Mouse (Mus musculus) neural tube, embryonic 15.5 days (tissue): ENCODE measurements around the gene Fkbp14. TPM values are rescaled to one million over a fixed set of nuclear protein-coding genes. Genes with fewer than 3 reads are reported as not detected.

Source experiments
- ATAC-seq: fragments of 200-750 bp; cut with Nextera tagmentation; 2 replicates; pipeline ENCODE4 v1.8.0; 2017; ENCODE audit warnings: mild to moderate bottlenecking, moderate TSS enrichment, moderate library complexity; ENCODE audit not compliant: low FRiP score
- H3K27ac ChIP-seq: fragments of 300-500 bp; sonication (generic); replicated peaks from 2 replicates; pipeline ENCODE4 v1.5.1; 2015; ENCODE audit warnings: mild to moderate bottlenecking, inconsistent platforms
- H3K27me3 ChIP-seq: fragments of 300-500 bp; sonication (generic); replicated peaks from 2 replicates; pipeline ENCODE4 v1.6.1; 2015; ENCODE audit warnings: inconsistent platforms
- H3K36me3 ChIP-seq: fragments of 300-500 bp; sonication (generic); 2 replicates; pipeline ENCODE4 v1.6.1; 2015; ENCODE audit warnings: inconsistent platforms
- H3K4me1 ChIP-seq: fragments of 300-500 bp; sonication (generic); 2 replicates; pipeline ENCODE4 v1.6.1; 2015; ENCODE audit warnings: inconsistent platforms
- H3K4me2 ChIP-seq: fragments of 300-500 bp; sonication (generic); 2 replicates; pipeline ENCODE4 v1.6.1; 2015; ENCODE audit warnings: inconsistent platforms, mild to moderate bottlenecking, moderate library complexity
- H3K4me3 ChIP-seq: fragments of 300-500 bp; sonication (generic); replicated peaks from 2 replicates; pipeline ENCODE4 v1.5.1; 2015; ENCODE audit warnings: mild to moderate bottlenecking, inconsistent platforms
- H3K9ac ChIP-seq: fragments of 300-500 bp; sonication (generic); replicated peaks from 2 replicates; pipeline ENCODE4 v1.6.1; 2015; ENCODE audit warnings: mild to moderate bottlenecking, inconsistent platforms
- H3K9me3 ChIP-seq: fragments of 300-500 bp; sonication (generic); replicated peaks from 2 replicates; pipeline ENCODE4 v1.6.1; 2016; ENCODE audit warnings: inconsistent platforms
- WGBS: fragments of 180-500 bp; shearing (Covaris S2); methylation state at CpG from one replicate; pipeline ENCODE4 v1.1.7; 2015; ENCODE audit warnings: mixed read lengths; 5-methylcytosine and 5-hydroxymethylcytosine counted together
- polyA plus RNA-seq: library from polyadenylated mRNA; unstranded; fragments of >200 nt; fragmentation: Nextera tagmentation; extraction: Ambion mirVana; gene quantifications from 2 replicates; pipeline ENCODE4 v1.2.1, GENCODE M21; 2015

Fkbp14 gene
- polyA plus RNA-seq, 1 experiment from 2014 or later: 12.5 TPM

DNA sequence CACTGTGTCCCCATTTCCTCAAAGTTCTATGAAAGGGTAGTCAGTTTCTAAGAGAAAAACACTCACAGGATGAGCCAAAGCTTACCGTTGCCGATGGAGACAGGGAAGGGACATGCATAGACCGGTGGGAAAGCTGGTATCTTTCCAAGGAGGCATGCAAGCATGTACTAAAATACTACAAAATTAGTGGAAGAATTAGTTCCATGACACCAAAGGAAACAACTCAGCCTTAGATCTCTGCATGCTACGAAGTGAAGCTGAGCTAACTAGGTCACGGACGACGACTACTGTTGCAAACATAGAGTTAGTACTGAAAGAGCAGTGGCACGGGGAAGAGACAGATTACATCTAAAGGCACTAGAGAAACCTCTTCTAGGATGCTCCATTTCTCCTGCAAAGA is 10.2 kb downstream of the Fkbp14 start:
- Histone ChIP-seq H3K4me2 (no peak overlapping the region), H3K27me3 (no peaks in the 10 kb centered on the region), H3K9me3 (no peaks in the 10 kb centered on the region), H3K9ac (no peak overlapping the region), H3K36me3 (no peaks in the 10 kb centered on the region), H3K4me1 (peaks cover 9% of the 10 kb centered on the region; the same call in 1 of the 2 replicates), H3K4me3 (no peak overlapping the region), H3K27ac (no peak overlapping the region)
- ATAC-seq: no peak
- 66% methylated on average over 8 of the region's 8 CpGs for WGBS

DNA sequence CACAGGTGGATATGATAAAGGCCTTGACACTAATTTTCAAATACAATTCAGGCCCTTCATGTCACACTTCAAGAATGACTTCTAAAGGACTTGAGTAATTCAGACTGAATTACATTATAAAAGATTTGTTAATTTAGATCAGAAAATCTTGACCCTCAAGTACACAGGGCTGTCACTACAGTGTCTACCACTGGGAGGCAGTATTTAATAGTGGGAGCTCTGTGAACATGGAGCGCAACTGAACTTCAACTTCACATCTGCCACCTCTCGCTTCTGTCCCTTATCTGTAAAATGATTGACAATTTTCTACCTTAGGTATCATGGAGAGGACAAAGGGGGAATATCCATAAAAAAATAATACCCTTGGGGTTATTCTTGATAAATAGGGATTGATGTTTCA is 10.9 kb downstream of the Fkbp14 start:
- no peak overlapping the region for H3K27ac ChIP-seq
- H3K9ac ChIP-seq: no peak overlapping the region
- peaks cover 2% of the 10 kb centered on the region; the same call in 1 of the 2 replicates for H3K4me1 ChIP-seq
- H3K9me3 ChIP-seq: no peaks in the 10 kb centered on the region
- no peak overlapping the region for H3K4me3 ChIP-seq
- no peaks in the 10 kb centered on the region for H3K27me3 ChIP-seq
- H3K4me2 ChIP-seq: no peak overlapping the region
- 24% methylated on average over 2 of the region's 2 CpGs for WGBS
- H3K36me3 ChIP-seq: no peaks in the 10 kb centered on the region
- ATAC-seq: no peak

DNA sequence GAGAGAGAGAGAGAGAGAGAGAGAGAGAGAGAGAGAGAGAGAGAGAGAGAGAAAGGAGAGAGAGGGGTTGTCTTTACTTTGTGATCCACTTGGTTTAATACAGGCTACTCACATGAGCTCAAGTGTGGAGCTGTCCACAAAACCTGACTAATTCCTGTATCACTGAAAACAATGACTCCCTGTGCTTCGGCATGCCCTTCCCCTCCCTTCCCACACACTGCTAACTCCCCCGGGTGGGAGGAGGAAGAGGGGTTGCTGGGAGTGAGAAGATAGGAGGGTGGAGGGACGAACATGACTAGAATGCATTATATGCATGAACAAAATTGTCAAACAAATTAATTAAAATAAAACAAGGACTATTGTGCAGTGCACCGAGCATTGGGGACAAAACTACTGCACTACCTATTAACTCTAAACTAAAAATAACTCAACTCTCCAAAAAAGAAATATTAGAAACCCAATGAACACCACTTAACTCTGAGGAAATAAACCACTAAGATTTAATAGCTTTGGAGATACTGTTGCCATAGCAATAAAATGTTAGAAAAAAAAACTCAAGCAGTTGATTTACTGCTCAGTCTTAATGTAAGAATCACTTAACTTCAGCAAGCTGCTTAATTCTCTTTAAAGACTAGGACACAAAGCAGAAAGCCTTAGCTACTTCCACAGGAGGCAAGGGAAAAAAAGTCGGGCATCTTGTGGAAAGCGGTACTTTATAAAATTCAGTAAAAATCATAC is 23.7 kb downstream of the Fkbp14 start:
- H3K9ac ChIP-seq: no peak overlapping the region
- no peaks in the 10 kb centered on the region for H3K27me3 ChIP-seq
- no peaks in the 10 kb centered on the region for H3K9me3 ChIP-seq
- H3K4me3 ChIP-seq: no peak overlapping the region
- peaks cover 26% of the 10 kb centered on the region for H3K4me1 ChIP-seq
- H3K36me3 ChIP-seq: no peaks in the 10 kb centered on the region
- WGBS: 8% methylated on average over 6 of the region's 6 CpGs
- peak; percentile 52; the same call in 1 of the 2 replicates for ATAC-seq
- no peak overlapping the region for H3K27ac ChIP-seq
- peak overlapping the region; percentile 19; the same call in 1 of the 2 replicates for H3K4me2 ChIP-seq

DNA sequence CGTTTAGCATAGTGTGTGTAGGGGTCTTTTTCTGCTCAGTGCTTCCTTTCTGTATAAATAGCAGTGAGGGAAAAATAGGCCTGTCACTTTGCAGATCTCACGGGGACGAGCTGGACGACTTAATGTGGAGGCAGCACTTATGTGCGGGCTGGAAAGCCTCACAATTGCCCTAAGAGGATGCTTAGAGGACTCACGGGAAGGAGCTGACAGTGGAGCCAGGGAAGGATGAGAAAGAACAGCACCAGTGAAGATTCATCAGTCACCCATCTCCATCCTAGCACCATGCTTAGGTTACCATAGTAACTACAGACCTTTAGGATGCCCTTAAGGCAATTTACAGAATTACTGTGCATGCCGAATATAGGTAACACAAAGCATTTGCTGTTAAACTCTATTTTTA is 27.3 kb downstream of the Fkbp14 start:
- Histone ChIP-seq H3K9me3 (no peaks in the 10 kb centered on the region), H3K27me3 (no peaks in the 10 kb centered on the region), H3K36me3 (no peaks in the 10 kb centered on the region), H3K9ac (no peak overlapping the region), H3K27ac (peak overlapping the region; percentile 37; the same call in 1 of the 2 replicates), H3K4me2 (peak overlapping the region; percentile 23), H3K4me3 (no peak overlapping the region), H3K4me1 (peaks cover 44% of the 10 kb centered on the region)
- no peak for ATAC-seq
- WGBS: 8% methylated on average over 7 of the region's 7 CpGs

DNA sequence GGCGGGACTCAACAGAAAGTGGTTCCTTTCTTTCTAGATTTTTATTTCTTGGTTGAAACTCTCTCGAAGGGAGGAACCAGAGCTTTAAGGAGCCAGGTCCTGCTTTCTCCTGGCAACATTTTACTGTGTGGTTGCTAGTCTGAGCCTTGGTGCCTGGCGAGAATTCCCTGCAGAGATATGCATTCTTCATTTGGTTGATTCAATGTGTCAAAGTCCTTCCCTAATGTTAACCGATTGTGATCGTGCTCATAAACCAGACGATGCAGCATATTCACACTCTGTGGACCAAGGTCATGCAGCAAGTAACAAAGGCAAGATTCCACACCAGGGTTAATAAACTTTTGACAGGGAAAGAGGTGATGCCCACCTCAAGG is 30.6 kb downstream of the Fkbp14 start:
- WGBS: 4% methylated on average over 6 of the region's 6 CpGs
- Histone ChIP-seq H3K36me3 (no peaks in the 10 kb centered on the region), H3K9me3 (no peaks in the 10 kb centered on the region), H3K27ac (peak overlapping the region; percentile 93), H3K9ac (peak overlapping the region; percentile 87), H3K4me1 (peaks cover 59% of the 10 kb centered on the region), H3K27me3 (no peaks in the 10 kb centered on the region), H3K4me2 (peak overlapping the region; percentile 76), H3K4me3 (peak overlapping the region; percentile 64)
- ATAC-seq: peak; percentile 7; the same call in 1 of the 2 replicates

DNA sequence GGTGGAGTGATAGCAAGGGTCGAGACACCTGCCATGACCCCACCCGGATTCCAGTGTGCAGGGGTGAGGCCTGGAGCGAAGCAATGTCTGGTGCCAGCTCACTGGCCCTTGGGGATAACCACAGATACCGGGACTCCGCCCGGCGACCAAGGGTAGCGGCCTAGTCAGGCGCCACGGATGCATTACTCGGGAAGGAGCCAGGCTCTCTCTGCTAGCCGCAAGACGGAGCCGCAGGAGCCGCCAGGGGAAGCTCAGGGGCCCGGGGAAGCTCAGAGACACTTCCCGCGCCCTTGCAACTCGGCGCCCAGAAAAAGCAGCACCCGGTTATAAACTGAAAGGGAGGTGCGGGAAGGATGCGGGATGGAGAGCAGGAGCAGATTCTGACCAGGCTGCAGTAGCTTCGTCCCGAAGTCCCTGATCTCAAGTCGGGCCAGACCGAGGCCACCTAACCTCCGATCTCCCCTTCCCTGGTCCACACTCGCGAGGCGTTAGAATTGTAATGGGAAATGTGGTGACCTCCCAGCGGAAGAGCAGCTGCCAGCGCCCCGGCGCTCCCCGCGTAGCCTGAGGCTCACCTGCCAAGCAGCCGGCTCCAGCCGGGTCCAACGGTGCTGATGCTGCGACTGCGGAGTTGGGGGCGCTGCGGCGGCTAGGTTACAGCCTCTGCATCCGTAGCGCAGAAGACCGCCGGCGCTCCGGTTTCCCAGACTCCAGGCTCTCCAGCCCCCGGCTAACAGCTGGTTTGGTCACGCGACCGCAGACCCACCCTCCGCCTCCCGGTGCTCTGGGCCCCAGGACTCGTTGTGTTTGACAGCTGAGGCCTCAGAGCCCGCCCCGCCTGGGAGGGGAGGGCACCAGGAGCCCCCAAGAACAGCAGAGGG is 31.2 kb downstream of the Fkbp14 start, which contains the start of gene Scrn1:
Gene Scrn1 (minus strand): TSS at position 825 of the 881 bp plus-strand sequence.
- no peaks in the 10 kb centered on the region for H3K36me3 ChIP-seq
- H3K4me2 ChIP-seq: peak within 1 kb of the TSS; percentile 76
- peaks cover 59% of the 10 kb centered on the region for H3K4me1 ChIP-seq
- ATAC-seq: peak; percentile 86
- no peaks in the 10 kb centered on the region for H3K27me3 ChIP-seq
- WGBS: under 1% methylated on average over 60 of the region's 60 CpGs
- H3K9me3 ChIP-seq: no peaks in the 10 kb centered on the region
- H3K27ac ChIP-seq: peak within 1 kb of the TSS; percentile 93
- peak within 1 kb of the TSS; percentile 64 for H3K4me3 ChIP-seq
- peak within 1 kb of the TSS; percentile 87 for H3K9ac ChIP-seq

DNA sequence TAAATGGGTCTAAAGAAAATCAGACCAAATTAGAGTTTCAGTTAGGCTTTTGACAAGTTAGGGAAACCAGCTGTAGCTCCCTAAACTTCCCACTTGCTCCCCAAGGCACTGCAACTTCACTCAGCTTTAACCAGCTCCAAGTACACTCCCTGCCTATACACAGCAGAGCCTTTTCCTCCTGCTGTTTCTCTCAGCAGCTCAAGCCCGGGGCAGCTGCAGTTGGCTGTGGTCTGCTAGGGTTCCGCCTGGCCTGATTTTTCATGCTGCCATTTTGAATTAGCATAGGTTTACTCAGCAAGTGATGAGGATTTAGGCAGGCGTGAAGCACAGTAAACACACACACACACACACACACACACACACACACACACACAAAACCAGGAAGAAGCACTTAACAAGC is 32.1 kb downstream of the Fkbp14 start:
- Histone ChIP-seq H3K9ac (peak overlapping the region; percentile 87), H3K4me1 (peaks cover 62% of the 10 kb centered on the region), H3K9me3 (no peaks in the 10 kb centered on the region), H3K27me3 (no peaks in the 10 kb centered on the region), H3K4me3 (peak overlapping the region; percentile 64), H3K4me2 (peak overlapping the region; percentile 76), H3K27ac (peak overlapping the region; percentile 93), H3K36me3 (no peaks in the 10 kb centered on the region)
- whole genome bisulfite sequencing: 6% methylated on average over 3 of the region's 3 CpGs
- ATAC-seq: peak; percentile 14; the same call in 1 of the 2 replicates

DNA sequence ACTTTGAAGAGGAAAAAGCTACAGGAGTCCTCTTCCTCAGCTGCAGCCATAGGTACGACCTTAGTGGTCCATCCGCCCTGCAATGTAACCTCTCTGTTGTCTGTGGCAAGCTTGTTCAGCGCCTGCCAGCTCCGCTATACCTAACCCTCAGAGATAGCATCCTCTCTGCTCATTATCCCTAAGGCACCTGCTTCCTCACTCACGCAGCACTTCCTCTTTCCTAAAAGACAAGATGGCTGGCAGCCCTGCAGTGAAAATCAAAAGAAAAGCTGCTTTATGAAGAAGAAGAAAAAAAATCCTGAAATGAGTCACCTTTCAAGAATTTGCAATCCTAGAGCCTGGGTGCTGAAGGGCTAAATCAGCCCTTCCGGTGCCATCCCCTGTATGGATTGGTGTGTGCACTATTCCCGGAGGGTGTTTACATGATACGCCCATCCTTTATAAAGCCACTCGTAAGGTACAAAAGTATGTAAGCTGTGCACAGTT is 32.6 kb downstream of the Fkbp14 start:
- Histone ChIP-seq H3K4me2 (peak overlapping the region; percentile 76), H3K4me1 (peaks cover 63% of the 10 kb centered on the region), H3K36me3 (no peaks in the 10 kb centered on the region), H3K9ac (peak overlapping the region; percentile 87), H3K4me3 (peak overlapping the region; percentile 64), H3K27ac (peak overlapping the region; percentile 93), H3K9me3 (no peaks in the 10 kb centered on the region), H3K27me3 (no peaks in the 10 kb centered on the region)
- no peak for ATAC-seq
- 49% methylated on average over 9 of the region's 9 CpGs for WGBS

DNA sequence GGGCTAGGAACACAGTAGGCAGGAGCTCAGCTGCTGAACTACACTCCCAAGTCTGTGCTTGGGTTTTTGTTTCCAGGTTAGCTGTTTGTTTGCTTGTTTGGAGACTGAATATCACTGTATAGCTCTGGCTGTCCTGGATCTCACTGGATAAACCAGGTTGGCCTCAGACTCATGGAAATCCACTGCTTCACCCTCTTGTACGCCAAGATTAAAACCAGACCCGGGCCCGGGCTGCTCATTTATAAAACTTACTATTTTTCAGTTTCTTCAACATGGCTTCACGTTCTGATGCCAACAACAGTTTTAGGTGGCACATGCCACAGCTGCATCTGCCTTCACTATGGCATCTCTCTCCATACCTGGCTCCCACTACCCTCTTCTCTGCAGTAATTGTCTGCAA is 33.5 kb downstream of the Fkbp14 start:
- Histone ChIP-seq H3K4me2 (peak overlapping the region; percentile 76), H3K27ac (no peak overlapping the region), H3K36me3 (no peaks in the 10 kb centered on the region), H3K9me3 (no peaks in the 10 kb centered on the region), H3K4me3 (no peak overlapping the region; the same call in 1 of the 2 replicates), H3K4me1 (peaks cover 63% of the 10 kb centered on the region), H3K9ac (no peak overlapping the region), H3K27me3 (no peaks in the 10 kb centered on the region)
- no peak for ATAC-seq
- 93% methylated on average over 4 of the region's 4 CpGs for WGBS

DNA sequence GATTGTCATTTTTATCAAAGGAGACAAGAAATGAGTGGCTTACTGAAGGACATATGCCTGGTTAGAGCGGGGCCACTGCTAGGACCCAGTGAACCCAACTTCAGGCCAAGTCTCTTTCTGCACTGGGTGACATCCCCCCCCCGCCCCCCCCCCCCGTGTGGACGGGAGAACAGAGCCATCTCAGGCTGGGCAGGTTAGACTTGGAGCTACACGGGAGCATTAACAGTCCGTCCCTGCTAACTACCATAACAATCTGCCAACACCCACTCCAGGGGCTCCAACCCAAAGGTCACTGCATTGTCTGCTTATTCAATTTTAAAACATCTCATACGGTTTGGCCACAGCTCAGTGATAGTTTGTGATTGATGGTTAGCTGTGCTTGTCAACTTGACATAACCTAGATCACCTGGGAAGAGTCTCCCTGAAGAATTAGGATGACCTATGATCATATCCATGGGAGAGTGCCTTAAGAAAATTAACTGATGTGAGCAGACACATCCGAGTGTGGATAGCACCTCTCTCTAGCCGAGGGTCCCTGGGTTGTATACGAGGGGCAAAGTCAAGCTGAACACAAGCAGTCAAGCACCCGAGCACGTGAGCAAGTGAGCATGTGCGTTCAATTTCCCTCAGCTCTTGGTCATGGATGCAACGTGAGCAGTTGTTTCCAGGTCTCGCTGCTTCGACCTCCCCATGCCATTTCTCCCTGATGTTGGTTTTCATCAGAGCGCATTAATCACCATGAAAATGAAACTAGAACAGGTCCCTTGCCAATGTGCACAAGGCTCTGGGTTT is 34.9 kb downstream of the Fkbp14 start:
- no peaks in the 10 kb centered on the region for H3K9me3 ChIP-seq
- H3K4me3 ChIP-seq: no peak overlapping the region
- no peaks in the 10 kb centered on the region; the same call in 1 of the 2 replicates for H3K27me3 ChIP-seq
- no peaks in the 10 kb centered on the region for H3K36me3 ChIP-seq
- H3K27ac ChIP-seq: no peak overlapping the region
- H3K4me1 ChIP-seq: peaks cover 59% of the 10 kb centered on the region
- H3K9ac ChIP-seq: no peak overlapping the region
- WGBS: 74% methylated on average over 15 of the region's 17 CpGs
- no peak for ATAC-seq
- H3K4me2 ChIP-seq: no peak overlapping the region

DNA sequence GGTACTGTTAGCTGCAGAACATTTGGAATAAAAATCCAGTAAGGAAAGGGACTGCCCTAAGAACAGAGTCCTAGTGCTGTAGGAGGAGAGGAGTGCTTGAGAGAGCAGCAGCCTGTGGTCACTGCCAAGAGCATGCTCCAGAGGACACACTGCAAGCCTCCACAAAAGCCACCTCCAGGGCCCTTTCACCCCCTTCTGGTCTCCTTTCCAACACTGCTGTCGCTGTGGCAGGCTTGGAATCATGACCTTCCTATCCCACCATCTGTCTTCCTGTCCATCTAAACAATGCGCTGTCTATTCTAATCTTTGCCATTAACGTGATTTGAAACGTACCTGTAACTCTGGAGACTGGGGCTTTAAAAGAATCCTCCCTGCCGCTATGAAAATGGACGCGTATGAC is 38.6 kb downstream of the Fkbp14 start:
- Histone ChIP-seq H3K4me3 (no peak overlapping the region), H3K9me3 (no peaks in the 10 kb centered on the region), H3K36me3 (no peaks in the 10 kb centered on the region), H3K9ac (no peak overlapping the region), H3K4me2 (no peak overlapping the region), H3K27ac (no peak overlapping the region), H3K27me3 (no peaks in the 10 kb centered on the region; the same call in 1 of the 2 replicates), H3K4me1 (peaks cover 47% of the 10 kb centered on the region)
- ATAC-seq: no peak
- WGBS: 58% methylated on average over 7 of the region's 7 CpGs
